Mouse (Mus musculus) midbrain, postnatal 0 days (tissue): ENCODE data around the gene Slc25a24. TPM values are rescaled to one million over a fixed set of nuclear protein-coding genes. Genes with fewer than 3 reads are reported as not detected.

Source experiments
- ATAC-seq: fragments of 200-750 bp; cut with Nextera tagmentation; 2 replicates; pipeline ENCODE4 v1.8.0; 2017; ENCODE audit warnings: moderate number of reproducible peaks, mild to moderate bottlenecking, moderate TSS enrichment, moderate library complexity; ENCODE audit not compliant: low FRiP score
- DNase-seq: peaks from one replicate; pipeline ENCODE4 v3.0.0-alpha.2; 2015; ENCODE audit warnings: low spot score
- H3K27ac ChIP-seq: fragments of 300-500 bp; sonication (generic); 2 replicates; pipeline ENCODE4 v1.5.1; 2014; ENCODE audit warnings: low read depth, mild to moderate bottlenecking, low read length, mixed read lengths
- H3K27me3 ChIP-seq: fragments of 300-500 bp; sonication (generic); 2 replicates; pipeline ENCODE4 v1.6.1; 2014; ENCODE audit warnings: low read length, control low read depth, mixed read lengths; ENCODE audit not compliant: insufficient read depth
- H3K36me3 ChIP-seq: fragments of 300-500 bp; sonication (generic); 2 replicates; pipeline ENCODE4 v1.6.1; 2014; ENCODE audit warnings: low read length, control low read depth, mixed read lengths; ENCODE audit not compliant: insufficient read depth
- H3K4me1 ChIP-seq: fragments of 300-500 bp; sonication (generic); 2 replicates; pipeline ENCODE4 v1.6.1; 2014; ENCODE audit warnings: mild to moderate bottlenecking, control low read depth, antibody characterized with exemption, low read length, mixed read lengths; ENCODE audit not compliant: insufficient read depth
- H3K4me2 ChIP-seq: fragments of 300-500 bp; sonication (generic); 2 replicates; pipeline ENCODE4 v1.6.1; 2014; ENCODE audit warnings: low read depth, mild to moderate bottlenecking, low read length, mixed read lengths; ENCODE audit not compliant: poor library complexity, severe bottlenecking
- H3K4me3 ChIP-seq: fragments of 300-500 bp; sonication (generic); 2 replicates; pipeline ENCODE4 v1.5.1; 2014; ENCODE audit warnings: low read depth, mild to moderate bottlenecking, low read length, moderate library complexity
- H3K9ac ChIP-seq: fragments of 300-500 bp; sonication (generic); replicated peaks from 2 replicates; pipeline ENCODE4 v1.6.1; 2014; ENCODE audit warnings: mild to moderate bottlenecking, low read length, moderate library complexity, mixed read lengths; ENCODE audit not compliant: poor library complexity, severe bottlenecking
- H3K9me3 ChIP-seq: fragments of 300-500 bp; sonication (generic); 2 replicates; pipeline ENCODE4 v1.6.1; 2016; ENCODE audit warnings: low read length, control low read depth
- CTCF ChIP-seq: IDR thresholded peaks from 2 replicates; pipeline ENCODE4 v1.5.1; 2016; ENCODE audit warnings: antibody characterized with exemption, mild to moderate bottlenecking
- polyA plus RNA-seq: library from polyadenylated mRNA; unstranded; fragments of >200 nt; fragmentation: Nextera tagmentation; extraction: Ambion mirVana; gene quantifications from 2 replicates; pipeline ENCODE4 v1.2.1, GENCODE M21; 2015
- total RNA-seq: library from RNA; depleted of rRNA; stranded (reverse); fragments of >200 nt; gene quantifications from 2 replicates; pipeline ENCODE4 v1.2.3, GENCODE M21; 2014; rRNA removed

Gene Slc25a24
- total and polyA plus RNA-seq, 2 experiments from 2014 or later, result 2.9 TPM

DNA sequence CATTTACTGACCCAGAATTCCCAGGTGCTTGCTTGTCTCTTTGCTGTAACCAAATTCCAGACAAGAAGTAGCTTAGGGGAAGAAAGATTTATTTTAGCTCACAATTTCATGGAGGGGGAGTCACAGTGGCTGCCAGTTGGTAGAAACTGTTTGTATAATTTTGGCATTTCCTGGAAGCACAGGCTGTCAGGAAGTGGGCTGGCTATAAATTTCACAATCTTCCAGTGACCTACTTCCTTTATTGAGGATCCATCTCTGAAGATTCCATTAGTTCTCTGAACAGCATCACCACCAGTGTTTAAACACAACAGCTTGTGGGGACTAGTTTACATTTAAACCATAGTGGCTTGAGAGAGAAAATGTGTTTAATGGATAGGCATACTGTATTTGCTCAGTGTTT, 93.4 kb downstream of the Slc25a24 start:
- H3K4me3 ChIP-seq, result no peak overlapping the region
- no peaks in the 10 kb centered on the region for H3K27me3 ChIP-seq
- ATAC-seq, result no peak
- H3K4me1 ChIP-seq, result no peaks in the 10 kb centered on the region
- H3K4me2 ChIP-seq, result no peak overlapping the region
- H3K9ac ChIP-seq, result no peak overlapping the region
- no peak for TF ChIP-seq CTCF
- no peak overlapping the region for H3K27ac ChIP-seq
- no peak for DNase-seq
- no peaks in the 10 kb centered on the region for H3K9me3 ChIP-seq
- no peaks in the 10 kb centered on the region for H3K36me3 ChIP-seq

Other genes with a start within 250 kb of the Slc25a24 start
- gene Fndc7, start 233.1 kb upstream of the Slc25a24 start, total RNA-seq, result not detected in 2 replicates
- gene Fndc7, start 233.1 kb upstream of the Slc25a24 start, polyA plus RNA-seq, result 0.09 TPM in 1 of 2 replicates, not detected in the other
- gene Prpf38b, start 211.4 kb upstream of the Slc25a24 start, total RNA-seq, result 33.5 and 36.9 TPM in 2 replicates
- gene Prpf38b, start 211.4 kb upstream of the Slc25a24 start, polyA plus RNA-seq, result 32.5 and 42.2 TPM in 2 replicates
- 1.3 and 2.3 TPM in 2 replicates for gene Henmt1, start 183.3 kb upstream of the Slc25a24 start, total RNA-seq
- gene Henmt1, start 183.3 kb upstream of the Slc25a24 start, polyA plus RNA-seq, result 2.2 and 2.6 TPM in 2 replicates
- not detected in 2 replicates for gene Gm9857, start 182.7 kb upstream of the Slc25a24 start, total RNA-seq
- gene Gm9857, start 182.7 kb upstream of the Slc25a24 start, polyA plus RNA-seq, result not detected in 2 replicates
- gene Fam102b, start 95.5 kb upstream of the Slc25a24 start, total RNA-seq, result 84.1 and 100 TPM in 2 replicates
- 26.6 and 29.8 TPM in 2 replicates for gene Fam102b, start 95.5 kb upstream of the Slc25a24 start, polyA plus RNA-seq
- gene Slc25a54, start 42.7 kb upstream of the Slc25a24 start, total RNA-seq, result not detected in 2 replicates
- gene Slc25a54, start 42.7 kb upstream of the Slc25a24 start, polyA plus RNA-seq, result 0.12 TPM in 1 of 2 replicates, not detected in the other
- 9.2 and 13.6 TPM in 2 replicates for gene Vav3, start 217.5 kb downstream of the Slc25a24 start, total RNA-seq
- 8.3 and 11.6 TPM in 2 replicates for gene Vav3, start 217.5 kb downstream of the Slc25a24 start, polyA plus RNA-seq